Mouse (Mus musculus) cerebellum, postnatal 36 days (tissue): ENCODE data around the gene Khdrbs1.
"Not testable (repeated sequence)": the region's sequence is repeated elsewhere in the genome, so short reads cannot be mapped to it uniquely, and the experiment has no call there.

Source experiments
- DNase-seq, 2 experiments: peaks; one replicate each; pipeline ENCODE4 v3.0.0; 2021 to 2022; ENCODE audit warnings: mixed read lengths in 2 of 2

Khdrbs1 gene

GRCm38 (mm10) chr4:129743010-129743390 lies 897 bp upstream of the Khdrbs1 start:
- DNase-seq: peak in 1 of 2 experiments; percentile 6

GRCm38 (mm10) chr4:129741974-129742231 lies 200 bp downstream of the Khdrbs1 start:
- DNase-seq: no peak

GRCm38 (mm10) chr4:129741251-129741973 lies 691 bp downstream of the Khdrbs1 start:
- peak in 1 of 2 experiments; percentile 28 for DNase-seq

- DNase-seq: no peak
Measured at GRCm38 (mm10) chr4:129739111-129739645, 2.9 kb downstream of the Khdrbs1 start.

- DNase-seq: no peak
Measured at GRCm38 (mm10) chr4:129736173-129736572, 5.9 kb downstream of the Khdrbs1 start.

- not testable (repeated sequence) for DNase-seq
Measured at GRCm38 (mm10) chr4:129735485-129735884, 6.6 kb downstream of the Khdrbs1 start.

GRCm38 (mm10) chr4:129731423-129731822 lies 10.7 kb downstream of the Khdrbs1 start:
- no peak for DNase-seq

- no peak for DNase-seq
Measured at GRCm38 (mm10) chr4:129716310-129716709, 25.8 kb downstream of the Khdrbs1 start.

- no peak for DNase-seq
Measured at GRCm38 (mm10) chr4:129709486-129710129, 32.5 kb downstream of the Khdrbs1 start.

- no peak for DNase-seq
Measured at GRCm38 (mm10) chr4:129706750-129707149, 35.4 kb downstream of the Khdrbs1 start.

- no peak for DNase-seq
Measured at GRCm38 (mm10) chr4:129702454-129702853, 39.6 kb downstream of the Khdrbs1 start.

GRCm38 (mm10) chr4:129701503-129702377 lies 40.4 kb downstream of the Khdrbs1 start:
- peak; percentile 79 to 88 for DNase-seq

- not testable (repeated sequence) for DNase-seq
Measured at GRCm38 (mm10) chr4:129700661-129701060, 41.4 kb downstream of the Khdrbs1 start.

GRCm38 (mm10) chr4:129700216-129700615 lies 41.9 kb downstream of the Khdrbs1 start:
- DNase-seq: no peak

GRCm38 (mm10) chr4:129697191-129697590 lies 44.9 kb downstream of the Khdrbs1 start:
- no peak for DNase-seq

GRCm38 (mm10) chr4:129696158-129696985 lies 45.7 kb downstream of the Khdrbs1 start, which contains the start of gene Tmem39b:
TSS of gene Tmem39b (minus strand) at chr4:129696838.
- peak; percentile 91 to 93 for DNase-seq

GRCm38 (mm10) chr4:129695815-129696157 lies 46.3 kb downstream of the Khdrbs1 start:
- DNase-seq: no peak

- no peak for DNase-seq
Measured at GRCm38 (mm10) chr4:129684531-129684930, 57.6 kb downstream of the Khdrbs1 start.

- DNase-seq: no peak
Measured at GRCm38 (mm10) chr4:129683901-129684493, 58.1 kb downstream of the Khdrbs1 start.

GRCm38 (mm10) chr4:129681837-129682236 lies 60.3 kb downstream of the Khdrbs1 start:
- no peak for DNase-seq

GRCm38 (mm10) chr4:129672878-129673449 lies 69.1 kb downstream of the Khdrbs1 start:
- no peak for DNase-seq
